Mouse (Mus musculus) liver, embryonic 11.5 days (tissue): ENCODE data around the gene Fgd6. TPM values are rescaled to one million over a fixed set of nuclear protein-coding genes. Genes with fewer than 3 reads are reported as not detected.

Experiments
- ATAC-seq: fragments of 200-750 bp; cut with Nextera tagmentation; replicated peaks from 2 replicates; pipeline ENCODE4 v1.8.0; 2017; ENCODE audit warnings: moderate number of reproducible peaks, mild to moderate bottlenecking, moderate TSS enrichment, moderate library complexity; ENCODE audit not compliant: low FRiP score
- DNase-seq: peaks from one replicate; pipeline ENCODE4 v3.0.0-alpha.2; 2017; ENCODE audit warnings: low spot score
- H3K27ac ChIP-seq: fragments of 300-500 bp; sonication (generic); 2 replicates; pipeline ENCODE4 v1.5.1; 2014; ENCODE audit warnings: mild to moderate bottlenecking, low read depth, low read length, control low read depth
- H3K27me3 ChIP-seq: fragments of 300-500 bp; sonication (generic); replicated peaks from 2 replicates; pipeline ENCODE4 v1.6.1; 2014; ENCODE audit warnings: low read length, mixed read lengths; ENCODE audit not compliant: control insufficient read depth, insufficient read depth
- H3K36me3 ChIP-seq: fragments of 300-500 bp; sonication (generic); 2 replicates; pipeline ENCODE4 v1.6.1; 2014; ENCODE audit warnings: mild to moderate bottlenecking, low read length, moderate library complexity, mixed read lengths; ENCODE audit not compliant: control insufficient read depth, insufficient read depth
- H3K4me1 ChIP-seq: fragments of 300-500 bp; sonication (generic); replicated peaks from 2 replicates; pipeline ENCODE4 v1.6.1; 2014; ENCODE audit warnings: low read length, mixed read lengths; ENCODE audit not compliant: control insufficient read depth, insufficient read depth
- H3K4me2 ChIP-seq: fragments of 300-500 bp; sonication (generic); 2 replicates; pipeline ENCODE4 v1.6.1; 2014; ENCODE audit warnings: mild to moderate bottlenecking, control low read depth, moderate library complexity
- H3K4me3 ChIP-seq: fragments of 300-500 bp; sonication (generic); 2 replicates; pipeline ENCODE4 v1.5.1; 2014; ENCODE audit warnings: low read depth, low read length, control low read depth
- H3K9ac ChIP-seq: fragments of 300-500 bp; sonication (generic); 2 replicates; pipeline ENCODE4 v1.6.1; 2014; ENCODE audit warnings: low read depth, low read length, control low read depth
- H3K9me3 ChIP-seq: fragments of 300-500 bp; sonication (generic); 2 replicates; pipeline ENCODE4 v1.6.1; 2016; ENCODE audit warnings: low read length, inconsistent platforms, mixed read lengths; ENCODE audit not compliant: control insufficient read depth
- WGBS: fragments of 180-500 bp; shearing (Covaris S2); extraction: QIAGEN DNeasy Blood & Tissue Kit; methylation state at CpG from one replicate; pipeline ENCODE4 v1.1.7; 2014; 5-methylcytosine and 5-hydroxymethylcytosine counted together
- polyA plus RNA-seq: library from polyadenylated mRNA; unstranded; fragments of >200 nt; fragmentation: Nextera tagmentation; extraction: Ambion mirVana; gene quantifications from 2 replicates; pipeline ENCODE4 v1.2.1, GENCODE M21; 2014

The Fgd6 gene
- polyA plus RNA-seq, 1 experiment from 2014 or later: 5.5 TPM

GRCm38 (mm10) chr10:94161051-94161765, 125.4 kb downstream of the Fgd6 start:
- no peak overlapping the region for H3K27ac ChIP-seq
- H3K9me3 ChIP-seq: no peaks in the 10 kb centered on the region
- no peak overlapping the region for H3K9ac ChIP-seq
- DNase-seq: no peak
- WGBS: 79% methylated on average over 5 of the region's 5 CpGs
- no peaks in the 10 kb centered on the region for H3K27me3 ChIP-seq
- no peaks in the 10 kb centered on the region for H3K4me1 ChIP-seq
- ATAC-seq: no peak
- peaks cover 11% of the 10 kb centered on the region; the same call in 1 of the 2 replicates for H3K36me3 ChIP-seq
- no peak overlapping the region for H3K4me3 ChIP-seq
- no peak overlapping the region for H3K4me2 ChIP-seq

GRCm38 (mm10) chr10:94162031-94162430, 126.2 kb downstream of the Fgd6 start:
- WGBS: 89% methylated on average over 7 of the region's 7 CpGs
- Histone ChIP-seq H3K4me2 (no peak overlapping the region), H3K4me1 (no peaks in the 10 kb centered on the region), H3K27ac (no peak overlapping the region), H3K27me3 (no peaks in the 10 kb centered on the region), H3K9me3 (no peaks in the 10 kb centered on the region), H3K9ac (no peak overlapping the region), H3K4me3 (no peak overlapping the region), H3K36me3 (peaks cover 12% of the 10 kb centered on the region; the same call in 1 of the 2 replicates)
- DNase-seq: no peak
- ATAC-seq: no peak

GRCm38 (mm10) chr10:94164104-94164845, 128.5 kb downstream of the Fgd6 start:
- no peaks in the 10 kb centered on the region for H3K27me3 ChIP-seq
- 71% methylated on average over 5 of the region's 5 CpGs for WGBS

GRCm38 (mm10) chr10:94165426-94165825, 129.6 kb downstream of the Fgd6 start:
- ATAC-seq (no peak; the same call in 1 of the 2 replicates), DNase-seq (no peak)
- H3K27ac ChIP-seq: no peak overlapping the region
- H3K4me3 ChIP-seq: no peak overlapping the region
- no peaks in the 10 kb centered on the region; the same call in 1 of the 2 replicates for H3K9me3 ChIP-seq
- H3K36me3 ChIP-seq: peaks cover 28% of the 10 kb centered on the region
- no peak overlapping the region for H3K4me2 ChIP-seq
- WGBS: 84% methylated on average over 16 of the region's 16 CpGs
- H3K27me3 ChIP-seq: no peaks in the 10 kb centered on the region
- no peaks in the 10 kb centered on the region for H3K4me1 ChIP-seq
- H3K9ac ChIP-seq: no peak overlapping the region

More at GRCm38 (mm10) chr10:94164104-94164845, 128.5 kb downstream of the Fgd6 start:
- Histone ChIP-seq H3K36me3 (peaks cover 22% of the 10 kb centered on the region), H3K27ac (no peak overlapping the region), H3K9me3 (no peaks in the 10 kb centered on the region), H3K4me2 (no peak overlapping the region), H3K4me1 (no peaks in the 10 kb centered on the region), H3K4me3 (no peak overlapping the region), H3K9ac (no peak overlapping the region)
- ATAC-seq (no peak), DNase-seq (no peak)

GRCm38 (mm10) chr10:94167051-94167750, 131.4 kb downstream of the Fgd6 start:
- WGBS: 92% methylated on average over 11 of the region's 11 CpGs
- peaks cover 28% of the 10 kb centered on the region for H3K36me3 ChIP-seq
- no peak overlapping the region for H3K4me2 ChIP-seq
- no peak overlapping the region for H3K9ac ChIP-seq
- no peaks in the 10 kb centered on the region; the same call in 1 of the 2 replicates for H3K9me3 ChIP-seq
- no peaks in the 10 kb centered on the region for H3K4me1 ChIP-seq
- no peak for DNase-seq
- H3K4me3 ChIP-seq: no peak overlapping the region
- no peak for ATAC-seq
- no peak overlapping the region for H3K27ac ChIP-seq
- no peaks in the 10 kb centered on the region for H3K27me3 ChIP-seq

GRCm38 (mm10) chr10:94171440-94172130, 135.8 kb downstream of the Fgd6 start:
- Histone ChIP-seq H3K36me3 (peaks cover 40% of the 10 kb centered on the region), H3K4me1 (no peaks in the 10 kb centered on the region), H3K4me3 (no peak overlapping the region), H3K27me3 (no peaks in the 10 kb centered on the region), H3K4me2 (no peak overlapping the region), H3K27ac (no peak overlapping the region), H3K9me3 (no peaks in the 10 kb centered on the region; the same call in 1 of the 2 replicates), H3K9ac (no peak overlapping the region)
- DNase-seq: no peak
- 80% methylated on average over 12 of the region's 12 CpGs for WGBS
- ATAC-seq: no peak

- peaks cover 37% of the 10 kb centered on the region for H3K36me3 ChIP-seq
- H3K27me3 ChIP-seq: no peaks in the 10 kb centered on the region
- no peak overlapping the region for H3K4me2 ChIP-seq
- H3K4me1 ChIP-seq: no peaks in the 10 kb centered on the region
- no peak overlapping the region for H3K9ac ChIP-seq
- H3K9me3 ChIP-seq: no peaks in the 10 kb centered on the region; the same call in 1 of the 2 replicates
- no peak overlapping the region for H3K4me3 ChIP-seq
- DNase-seq (no peak), ATAC-seq (no peak)
- H3K27ac ChIP-seq: no peak overlapping the region
- WGBS: 85% methylated on average over 11 of the region's 11 CpGs
Measured at GRCm38 (mm10) chr10:94172137-94172536, 136.3 kb downstream of the Fgd6 start.

- H3K27me3 ChIP-seq: no peaks in the 10 kb centered on the region
- ATAC-seq: no peak
- H3K36me3 ChIP-seq: peaks cover 35% of the 10 kb centered on the region
- 86% methylated on average over 6 of the region's 6 CpGs for WGBS
- H3K4me2 ChIP-seq: no peak overlapping the region
- no peak overlapping the region for H3K27ac ChIP-seq
- H3K9ac ChIP-seq: no peak overlapping the region
- H3K9me3 ChIP-seq: no peaks in the 10 kb centered on the region; the same call in 1 of the 2 replicates
- no peak for DNase-seq
- H3K4me3 ChIP-seq: no peak overlapping the region
- H3K4me1 ChIP-seq: no peaks in the 10 kb centered on the region
Measured at GRCm38 (mm10) chr10:94172706-94173105, 136.9 kb downstream of the Fgd6 start.
